Mouse (Mus musculus) lung, embryonic 16.5 days (tissue): ENCODE data around the gene Nkg7. TPM values are rescaled to one million over a fixed set of nuclear protein-coding genes. Genes with fewer than 3 reads are reported as not detected.
"Not testable (repeated sequence)": the region's sequence is repeated elsewhere in the genome, so short reads cannot be mapped to it uniquely, and the experiment has no call there.

ENCODE experiments used
- ATAC-seq: fragments of 200-750 bp; cut with Nextera tagmentation; 2 replicates; pipeline ENCODE4 v1.8.0; 2017; ENCODE audit warnings: low read depth, mild to moderate bottlenecking, moderate library complexity
- H3K27ac ChIP-seq: fragments of 300-500 bp; sonication (generic); 2 replicates; pipeline ENCODE4 v1.5.1; 2014; ENCODE audit warnings: mild to moderate bottlenecking, control low read depth, low read length
- H3K27me3 ChIP-seq: fragments of 300-500 bp; sonication (generic); 2 replicates; pipeline ENCODE4 v1.6.1; 2014; ENCODE audit warnings: low read depth, low read length, mixed read lengths; ENCODE audit not compliant: control insufficient read depth, insufficient read depth
- H3K36me3 ChIP-seq: fragments of 300-500 bp; sonication (generic); 2 replicates; pipeline ENCODE4 v1.6.1; 2014; ENCODE audit warnings: low read length; ENCODE audit not compliant: control insufficient read depth, insufficient read depth
- H3K4me1 ChIP-seq: fragments of 300-500 bp; sonication (generic); replicated peaks from 2 replicates; pipeline ENCODE4 v1.6.1; 2014; ENCODE audit warnings: low read length, mixed read lengths; ENCODE audit not compliant: control insufficient read depth, insufficient read depth
- H3K4me2 ChIP-seq: fragments of 300-500 bp; sonication (generic); 2 replicates; pipeline ENCODE4 v1.6.1; 2014; ENCODE audit warnings: low read depth, low read length, control low read depth
- H3K4me3 ChIP-seq: fragments of 300-500 bp; sonication (generic); 2 replicates; pipeline ENCODE4 v1.5.1; 2014; ENCODE audit warnings: mild to moderate bottlenecking, low read length, control low read depth
- H3K9ac ChIP-seq: fragments of 300-500 bp; sonication (generic); 2 replicates; pipeline ENCODE4 v1.6.1; 2014; ENCODE audit warnings: low read length, control low read depth
- H3K9me3 ChIP-seq: fragments of 300-500 bp; sonication (generic); 2 replicates; pipeline ENCODE4 v1.6.1; 2016; ENCODE audit warnings: low read length; ENCODE audit not compliant: control insufficient read depth
- WGBS: fragments of 180-500 bp; shearing (Covaris S2); extraction: QIAGEN DNeasy Blood & Tissue Kit; methylation state at CpG from one replicate; pipeline ENCODE4 v1.1.7; 2014; 5-methylcytosine and 5-hydroxymethylcytosine counted together
- polyA plus RNA-seq: library from polyadenylated mRNA; unstranded; fragments of >200 nt; fragmentation: Nextera tagmentation; extraction: Ambion mirVana; gene quantifications from 2 replicates; pipeline ENCODE4 v1.2.1, GENCODE M21; 2015

Gene Nkg7
- 3.1 and 5.2 TPM in 2 replicates for polyA plus RNA-seq

- H3K27me3 ChIP-seq: no peaks in the 10 kb centered on the region
- H3K9me3 ChIP-seq: no peaks in the 10 kb centered on the region
- no peak within 1 kb of the TSS for H3K9ac ChIP-seq
- WGBS: 60% methylated on average over 10 of the region's 10 CpGs
- no peak for ATAC-seq
- H3K36me3 ChIP-seq: no peaks in the 10 kb centered on the region
- no peaks in the 10 kb centered on the region for H3K4me1 ChIP-seq
- no peak within 1 kb of the TSS for H3K27ac ChIP-seq
- no peak within 1 kb of the TSS for H3K4me3 ChIP-seq
- no peak within 1 kb of the TSS for H3K4me2 ChIP-seq
Measured at GRCm38 (mm10) chr7:43436341-43437255, at the start of gene Nkg7. Nkg7 (plus strand) TSS chr7:43437073.

DNA sequence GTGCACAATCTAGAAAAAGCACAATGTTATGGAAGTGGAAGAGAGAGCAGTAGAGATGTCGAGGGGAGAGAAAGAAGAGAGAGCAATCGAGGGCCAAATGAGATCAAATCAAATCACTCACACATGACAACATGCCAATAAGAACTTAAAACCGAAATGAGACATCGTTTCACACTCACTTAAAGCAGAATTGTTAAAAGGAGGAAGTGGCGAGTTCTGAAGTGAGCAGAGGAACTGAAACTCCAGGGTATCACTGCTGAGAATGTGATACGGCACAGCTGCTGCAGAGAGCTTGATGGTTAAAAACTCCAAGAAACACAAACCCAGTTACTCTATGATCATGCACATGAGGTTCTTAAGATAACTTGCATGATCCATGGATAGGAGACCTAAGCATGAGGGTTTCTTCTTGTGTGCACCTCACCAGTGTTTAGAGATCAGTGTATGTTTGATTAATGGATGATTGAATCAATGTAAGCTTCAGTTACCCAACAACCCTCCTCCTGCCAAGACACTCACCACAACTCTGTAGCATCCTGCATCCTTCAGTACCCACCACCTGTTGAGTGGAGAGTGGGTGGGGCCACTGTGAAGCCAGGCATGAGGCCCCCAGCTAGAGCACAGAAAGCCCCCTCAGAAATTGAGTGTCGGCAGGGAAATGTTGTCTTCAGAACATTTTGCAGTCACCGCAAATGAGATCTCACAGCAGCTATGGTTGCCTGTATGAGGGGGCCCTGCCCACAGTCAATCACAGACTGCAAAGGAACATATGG lies 44.3 kb upstream of the Nkg7 start:
- Histone ChIP-seq H3K4me1 (no peaks in the 10 kb centered on the region), H3K4me3 (no peak overlapping the region), H3K9me3 (no peaks in the 10 kb centered on the region), H3K27ac (no peak overlapping the region), H3K4me2 (no peak overlapping the region), H3K36me3 (no peaks in the 10 kb centered on the region), H3K9ac (no peak overlapping the region), H3K27me3 (no peaks in the 10 kb centered on the region)
- 58% methylated on average over 8 of the region's 8 CpGs for WGBS
- no peak for ATAC-seq

- no peaks in the 10 kb centered on the region for H3K36me3 ChIP-seq
- no peaks in the 10 kb centered on the region for H3K4me1 ChIP-seq
- H3K27ac ChIP-seq: no peak overlapping the region
- 89% methylated on average over 2 of the region's 2 CpGs for WGBS
- H3K27me3 ChIP-seq: no peaks in the 10 kb centered on the region
- no peak overlapping the region for H3K4me2 ChIP-seq
- no peaks in the 10 kb centered on the region for H3K9me3 ChIP-seq
- no peak overlapping the region for H3K9ac ChIP-seq
- no peak overlapping the region for H3K4me3 ChIP-seq
- ATAC-seq: no peak
Measured at GRCm38 (mm10) chr7:43399501-43399900, 37.4 kb upstream of the Nkg7 start.

- no peak for ATAC-seq
- Histone ChIP-seq H3K27me3 (no peaks in the 10 kb centered on the region), H3K36me3 (no peaks in the 10 kb centered on the region), H3K4me1 (no peaks in the 10 kb centered on the region), H3K9me3 (no peaks in the 10 kb centered on the region), H3K4me2 (no peak overlapping the region), H3K4me3 (no peak overlapping the region), H3K27ac (no peak overlapping the region), H3K9ac (no peak overlapping the region)
- WGBS: 22% methylated on average over 2 of the region's 2 CpGs
Measured at GRCm38 (mm10) chr7:43402718-43403117, 34.2 kb upstream of the Nkg7 start.

DNA sequence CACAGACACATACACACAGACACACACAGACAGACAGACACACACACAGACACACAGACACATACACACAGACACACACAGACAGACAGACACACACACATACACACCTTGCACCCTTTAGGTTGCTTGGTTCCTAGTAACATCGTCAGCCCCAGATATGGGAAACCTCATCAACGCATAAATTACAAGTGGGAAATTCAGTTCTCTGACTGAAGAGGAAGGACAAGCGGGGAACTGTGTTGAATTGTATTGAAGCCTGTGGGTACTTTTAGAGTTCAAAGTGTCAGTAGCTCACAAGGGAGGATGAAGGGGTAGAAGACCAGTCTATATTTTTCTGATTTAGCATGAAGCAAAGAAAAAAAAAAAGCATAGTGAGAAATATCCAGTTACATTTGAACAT lies 29.3 kb upstream of the Nkg7 start:
- no peak overlapping the region for H3K4me3 ChIP-seq
- no peak overlapping the region for H3K4me2 ChIP-seq
- H3K4me1 ChIP-seq: no peaks in the 10 kb centered on the region
- no peak overlapping the region for H3K27ac ChIP-seq
- H3K36me3 ChIP-seq: no peaks in the 10 kb centered on the region
- no peaks in the 10 kb centered on the region for H3K9me3 ChIP-seq
- WGBS: 75% methylated on average over 3 of the region's 3 CpGs
- ATAC-seq: no peak
- no peak overlapping the region for H3K9ac ChIP-seq
- no peaks in the 10 kb centered on the region for H3K27me3 ChIP-seq

GRCm38 (mm10) chr7:43408131-43408553 lies 28.7 kb upstream of the Nkg7 start, which contains the start of gene Siglecg:
Siglecg (plus strand) TSS chr7:43408204.
- no peak within 1 kb of the TSS for H3K27ac ChIP-seq
- no peak within 1 kb of the TSS for H3K9ac ChIP-seq
- H3K36me3 ChIP-seq: no peaks in the 10 kb centered on the region
- WGBS: 51% methylated on average over 4 of the region's 4 CpGs
- H3K4me1 ChIP-seq: no peaks in the 10 kb centered on the region
- no peak within 1 kb of the TSS for H3K4me3 ChIP-seq
- H3K9me3 ChIP-seq: no peaks in the 10 kb centered on the region
- no peaks in the 10 kb centered on the region for H3K27me3 ChIP-seq
- H3K4me2 ChIP-seq: no peak within 1 kb of the TSS
- no peak for ATAC-seq

GRCm38 (mm10) chr7:43409084-43409483 lies 27.8 kb upstream of the Nkg7 start:
- 70% methylated on average over 3 of the region's 3 CpGs for WGBS
- H3K4me2 ChIP-seq: no peak overlapping the region
- H3K9ac ChIP-seq: no peak overlapping the region
- no peaks in the 10 kb centered on the region for H3K4me1 ChIP-seq
- H3K36me3 ChIP-seq: no peaks in the 10 kb centered on the region
- H3K27ac ChIP-seq: no peak overlapping the region
- H3K4me3 ChIP-seq: no peak overlapping the region
- no peaks in the 10 kb centered on the region for H3K9me3 ChIP-seq
- no peak for ATAC-seq
- no peaks in the 10 kb centered on the region for H3K27me3 ChIP-seq

DNA sequence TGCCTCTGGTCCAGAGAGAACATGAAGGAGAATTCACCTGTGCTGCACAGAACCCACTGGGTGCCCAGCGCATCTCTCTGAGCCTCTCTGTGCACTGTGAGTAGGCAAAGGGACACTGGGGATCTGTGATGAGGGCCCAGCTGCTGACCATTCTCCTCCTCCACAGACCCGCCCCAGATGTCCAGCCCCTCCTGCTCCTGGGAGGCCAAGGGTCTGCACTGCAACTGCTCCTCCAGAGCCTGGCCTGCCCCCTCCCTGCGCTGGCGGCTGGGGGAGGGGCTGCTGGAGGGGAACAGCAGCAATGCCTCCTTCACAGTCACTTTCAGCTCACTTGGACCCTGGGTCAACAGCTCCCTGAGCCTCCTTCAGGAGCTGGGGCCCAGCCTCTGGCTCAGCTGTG lies 25.1 kb upstream of the Nkg7 start:
- ATAC-seq, H3K27ac ChIP-seq, H3K9me3 ChIP-seq, H3K36me3 ChIP-seq, H3K4me1 ChIP-seq, H3K4me3 ChIP-seq, H3K4me2 ChIP-seq, H3K27me3 ChIP-seq, H3K9ac ChIP-seq: not testable (repeated sequence)
- 30% methylated on average over 3 of the region's 4 CpGs for WGBS

GRCm38 (mm10) chr7:43417298-43417697 lies 19.6 kb upstream of the Nkg7 start:
- no peaks in the 10 kb centered on the region for H3K27me3 ChIP-seq
- H3K4me2 ChIP-seq: no peak overlapping the region
- no peaks in the 10 kb centered on the region for H3K36me3 ChIP-seq
- no peaks in the 10 kb centered on the region for H3K4me1 ChIP-seq
- H3K9me3 ChIP-seq: peaks cover 4% of the 10 kb centered on the region; the same call in 1 of the 2 replicates
- no peak for ATAC-seq
- H3K4me3 ChIP-seq: no peak overlapping the region
- WGBS: 82% methylated on average over 10 of the region's 10 CpGs
- H3K27ac ChIP-seq: no peak overlapping the region
- no peak overlapping the region for H3K9ac ChIP-seq
